In genomic region chrX:7664791-7665190, GRCm38 (mm10) we compare ENCODE assay signal across 19 mouse cellular contexts. TPM values are rescaled to one million over a fixed set of nuclear protein-coding genes. Genes with fewer than 3 reads are reported as not detected.
A peak's percentile ranks its signal among the peaks of the same experiment; 100 is the strongest.
DNase-seq lines count a peak whose midpoint lies in the region; ATAC-seq and TF ChIP-seq lines count a peak whose summit lies in the region.
"Had no signal": no experiment of that assay in that cellular context is flagged by ENCODE, and none has a peak within 500 bp of the region (broad histone marks: within the 10 kb centered on the region; RNA-seq: fewer than 3 reads in every experiment).

No protein-coding gene starts in this region.

- H3K4me2 ChIP-seq in heart, embryonic 11.5 days = no peak overlapping the region
- H3K4me2 ChIP-seq: embryonic facial prominence, embryonic 12.5 days; forebrain, embryonic 12.5 days; intestine, embryonic 15.5 days; limb, embryonic 12.5 days had no signal

- no peak overlapping the region for H3K4me3 ChIP-seq in heart, embryonic 11.5 days (ENCODE audit: low read depth, low read length)
- H3K4me3 ChIP-seq in E14TG2a.4 (replicated peaks; ENCODE audit: low read length) = 0 out of 2 replicates have a peak overlapping the region, but pooled peaks have one; percentile 7
- H3K4me3 ChIP-seq: embryonic facial prominence, embryonic 12.5 days; forebrain, embryonic 12.5 days; intestine, embryonic 15.5 days; limb, embryonic 12.5 days had no signal

- no peak overlapping the region for H3K9ac ChIP-seq in heart, embryonic 11.5 days (ENCODE audit: low read depth, low read length)
- H3K9ac ChIP-seq: embryonic facial prominence, embryonic 12.5 days; forebrain, embryonic 12.5 days; intestine, embryonic 15.5 days; limb, embryonic 12.5 days; liver, postnatal 0 days had no signal

- TF ChIP-seq CTCF in E14TG2a.4 (conservative IDR thresholded peaks at IDR 0.05; ENCODE audit: low read length) = no peak

- no peaks in the 10 kb centered on the region for H3K9me3 ChIP-seq in heart, embryonic 11.5 days (replicated peaks; ENCODE audit: control insufficient read depth, low read length)
- H3K9me3 ChIP-seq in E14TG2a.4 (ENCODE audit: low read length) = no peaks in the 10 kb centered on the region
- H3K9me3 ChIP-seq: embryonic facial prominence, embryonic 12.5 days; forebrain, embryonic 12.5 days; intestine, embryonic 15.5 days; limb, embryonic 12.5 days had no signal

- 90% methylated on average over 11 of the region's 11 CpGs for WGBS in heart, embryonic 11.5 days (ENCODE audit: insufficient replicate concordance)

- H3K36me3 ChIP-seq in heart, embryonic 11.5 days (ENCODE audit: control insufficient read depth, insufficient read depth, low read length) = no peaks in the 10 kb centered on the region; the same call in 1 of the 2 replicates
- H3K36me3 ChIP-seq in E14TG2a.4 (ENCODE audit: insufficient read depth, low read length) = peaks cover 28% of the 10 kb centered on the region
- H3K36me3 ChIP-seq: embryonic facial prominence, embryonic 12.5 days; intestine, embryonic 15.5 days had no signal

- no peaks in the 10 kb centered on the region for H3K27me3 ChIP-seq in heart, embryonic 11.5 days (ENCODE audit: control insufficient read depth, insufficient read depth, low read length)
- no peaks in the 10 kb centered on the region for H3K27me3 ChIP-seq in E14TG2a.4 (ENCODE audit: insufficient read depth, low read length)
- H3K27me3 ChIP-seq: embryonic facial prominence, embryonic 12.5 days; forebrain, embryonic 12.5 days; intestine, embryonic 15.5 days; limb, embryonic 12.5 days had no signal

- H3K4me1 ChIP-seq in heart, embryonic 11.5 days (ENCODE audit: control insufficient read depth, insufficient read depth, low read length) = no peaks in the 10 kb centered on the region
- peaks cover 44% of the 10 kb centered on the region for H3K4me1 ChIP-seq in E14TG2a.4 (replicated peaks; ENCODE audit: low read depth, low read length)
- H3K4me1 ChIP-seq: embryonic facial prominence, embryonic 12.5 days; forebrain, embryonic 12.5 days; intestine, embryonic 15.5 days; limb, embryonic 12.5 days had no signal

- H3K27ac ChIP-seq in heart, embryonic 11.5 days (ENCODE audit: low read depth, low read length) = no peak overlapping the region
- H3K27ac ChIP-seq: embryonic facial prominence, embryonic 12.5 days; forebrain, embryonic 12.5 days; intestine, embryonic 15.5 days; limb, embryonic 12.5 days had no signal

- no peak for ATAC-seq in heart, embryonic 11.5 days (replicated peaks; ENCODE audit: insufficient number of reproducible peaks, low FRiP score, low TSS enrichment)
- ATAC-seq: activated CD4-positive, CD25-positive, alpha-beta regulatory T cell, adult 4 months; CD4-positive, CD25-positive, alpha-beta regulatory T cell, adult 4 months; intestine, embryonic 15.5 days; liver, postnatal 0 days had no signal

- peak; percentile 55 to 72 for DNase-seq in heart, adult 18-20 months
- peak; percentile 21 to 51 for DNase-seq in adrenal gland, postnatal 36 days
- peak; percentile 91 for DNase-seq in cerebellum, adult 9-11 months
- DNase-seq in layer of hippocampus, adult 8-10 months (ENCODE audit: low spot score in 2 of 2) = no peak
- no peak for DNase-seq in thymus, postnatal 4 days
- DNase-seq: kidney, postnatal 10 days; layer of hippocampus, postnatal 36 days; liver, postnatal 0 days; lung, postnatal 4 days; midbrain, embryonic 14.5 days; right cerebral cortex, postnatal 14 days had no signal

RNA-seq across cellular contexts. Expression of gene Plp2, which starts 6.4 kb away (rescaled TPM):
- 10 to 100 TPM; 41.3 to 57.6 TPM for total RNA-seq in heart, adult 18-20 months (2021)
- 171 and 181 TPM in 2 replicates for polyA plus RNA-seq in heart, embryonic 11.5 days (2014; fragmentation: Nextera tagmentation; extraction: Ambion mirVana)
- total RNA-seq in adrenal gland, postnatal 36 days (2021) = 10 to 100 TPM; 73.8 to 80.2 TPM
- 1 to 10 TPM; 4.6 to 7.8 (median 6.0) TPM for total RNA-seq in layer of hippocampus, adult 8-10 months (2022)

RNA-seq across cellular contexts. Expression of gene Prickle3, which starts 7.7 kb away (rescaled TPM):
- 10 to 100 TPM; 21.1 to 21.5 TPM for total RNA-seq in heart, adult 18-20 months (2021)
- 4.4 and 5.2 TPM in 2 replicates for polyA plus RNA-seq in heart, embryonic 11.5 days (2014; fragmentation: Nextera tagmentation; extraction: Ambion mirVana)
- total RNA-seq in adrenal gland, postnatal 36 days (2021) = 10 to 100 TPM in 1 of 2 experiments, 1 to 10 TPM in 1; 7.7 to 11.9 TPM
- total RNA-seq in layer of hippocampus, adult 8-10 months (2022) = 1 to 10 TPM in 3 of 4 experiments, under 1 TPM in 1; 0.70 to 2.3 (median 1.9) TPM

RNA-seq across cellular contexts. Expression of gene Magix, which starts 16.3 kb away (rescaled TPM):
- 10 to 100 TPM; 25.2 to 27.9 TPM for total RNA-seq in heart, adult 18-20 months (2021)
- polyA plus RNA-seq in heart, embryonic 11.5 days (2014; fragmentation: Nextera tagmentation; extraction: Ambion mirVana) = not detected in 2 replicates
- under 1 TPM; 0.66 to 0.89 TPM for total RNA-seq in adrenal gland, postnatal 36 days (2021)
- total RNA-seq in layer of hippocampus, adult 8-10 months (2022) = under 1 TPM; 0.23 to 0.36 (median 0.30) TPM
- polyA plus RNA-seq: activated CD4-positive, CD25-positive, alpha-beta regulatory T cell, adult 4 months; CD4-positive, CD25-positive, alpha-beta regulatory T cell, adult 4 months; limb, embryonic 12.5 days had no signal

RNA-seq across cellular contexts. Expression of gene Syp, which starts 26.5 kb away (rescaled TPM):
- total RNA-seq in heart, adult 18-20 months (2021) = 1 to 10 TPM; 2.2 to 4.1 TPM
- 0.74 and 1.6 TPM in 2 replicates for polyA plus RNA-seq in heart, embryonic 11.5 days (2014; fragmentation: Nextera tagmentation; extraction: Ambion mirVana)
- total RNA-seq in adrenal gland, postnatal 36 days (2021) = 10 to 100 TPM; 32.8 to 48.6 TPM
- 1,000 to 10,000 TPM; 1,661 to 2,111 (median 1,867) TPM for total RNA-seq in layer of hippocampus, adult 8-10 months (2022)

RNA-seq across cellular contexts. Expression of gene Gpkow, which starts 32.1 kb away (rescaled TPM):
- total RNA-seq in heart, adult 18-20 months (2021) = 10 to 100 TPM; 17.8 to 20.1 TPM
- 31.2 and 35.7 TPM in 2 replicates for polyA plus RNA-seq in heart, embryonic 11.5 days (2014; fragmentation: Nextera tagmentation; extraction: Ambion mirVana)
- total RNA-seq in adrenal gland, postnatal 36 days (2021) = 10 to 100 TPM; 49.7 to 66.9 TPM
- total RNA-seq in layer of hippocampus, adult 8-10 months (2022) = 10 to 100 TPM; 33.2 to 39.4 (median 35.8) TPM

Comparison
In these comparisons a context has a peak if more than half of its experiments do, and no peak if none do; other contexts are left out.
1. DNase-seq: peak in heart, adult 18-20 months (2 of 2), adrenal gland, postnatal 36 days (2 of 2) and cerebellum, adult 9-11 months (single experiment); none in layer of hippocampus, adult 8-10 months (0 of 2) and thymus, postnatal 4 days (single experiment).
2. RNA of gene Plp2, which starts 6.4 kb away (total RNA-seq): 73.8 to 80.2 TPM in adrenal gland, postnatal 36 days and 41.3 to 57.6 TPM in heart, adult 18-20 months; 4.6 to 7.8 TPM in layer of hippocampus, adult 8-10 months; every median in the first group is over 4 times any median in the second.
3. RNA of gene Magix, which starts 16.3 kb away (total RNA-seq): 25.2 to 27.9 TPM in heart, adult 18-20 months; 0.66 to 0.89 TPM in adrenal gland, postnatal 36 days and 0.23 to 0.36 TPM in layer of hippocampus, adult 8-10 months; every median in the first group is over 10 times any median in the second.